Mouse (Mus musculus) gastrocnemius, postnatal 14 days (tissue): ENCODE results near the gene Cacna1a. TPM values are rescaled to one million over a fixed set of nuclear protein-coding genes. Genes with fewer than 3 reads are reported as not detected.

Source experiments
- DNase-seq: peaks from one replicate; pipeline ENCODE4 v3.0.0; 2021; ENCODE audit warnings: mixed read lengths
- intact Hi-C: fragments of 180-260 bp; cut with DNase I; formaldehyde crosslinking; loops from one replicate; pipeline ENCODE4 v1.15.1; 2025; ENCODE audit warnings: low total_unique reads
- total RNA-seq, 2 experiments: library from RNA; stranded (reverse); gene quantifications; 2 replicates each; pipeline ENCODE4 v1.2.3; 2021

The Cacna1a gene
- total RNA-seq, 2 experiments from 2014 or later = 3.1 to 9.2 TPM

GRCm38 (mm10) chr8:84646800-84647199 lies 258.6 kb downstream of the Cacna1a start:
- intact Hi-C loops = no loop called here
- DNase-seq = no peak

GRCm38 (mm10) chr8:84647461-84647901 lies 259.2 kb downstream of the Cacna1a start:
- DNase-seq = no peak
- intact Hi-C loops = no loop called here

- intact Hi-C loops = no loop called here
- no peak for DNase-seq
Measured at GRCm38 (mm10) chr8:84650213-84650612, 262.0 kb downstream of the Cacna1a start.

- intact Hi-C loops = no loop called here
- DNase-seq = no peak
Measured at GRCm38 (mm10) chr8:84653092-84653631, 264.9 kb downstream of the Cacna1a start.

GRCm38 (mm10) chr8:84654597-84654996 lies 266.4 kb downstream of the Cacna1a start:
- intact Hi-C loops = no loop called here

GRCm38 (mm10) chr8:84655336-84656190 lies 267.3 kb downstream of the Cacna1a start:
- no peak for DNase-seq
- intact Hi-C loops = no loop called here

More at GRCm38 (mm10) chr8:84654597-84654996, 266.4 kb downstream of the Cacna1a start:
- DNase-seq = no peak

- DNase-seq = peak; percentile 18
- intact Hi-C loops = no loop called here
Measured at GRCm38 (mm10) chr8:84656191-84656525, 267.9 kb downstream of the Cacna1a start.

- peak; percentile 72 for DNase-seq
- intact Hi-C loops = no loop called here
Measured at GRCm38 (mm10) chr8:84656641-84657126, 268.4 kb downstream of the Cacna1a start.

- intact Hi-C loops = no loop called here
- no peak for DNase-seq
Measured at GRCm38 (mm10) chr8:84657203-84657602, 269.0 kb downstream of the Cacna1a start.

GRCm38 (mm10) chr8:84657680-84658079 lies 269.4 kb downstream of the Cacna1a start:
- intact Hi-C loops = no loop called here

GRCm38 (mm10) chr8:84658951-84659350 lies 270.7 kb downstream of the Cacna1a start:
- DNase-seq = no peak
- intact Hi-C loops = no loop called here

More at GRCm38 (mm10) chr8:84657680-84658079, 269.4 kb downstream of the Cacna1a start:
- no peak for DNase-seq

GRCm38 (mm10) chr8:84659936-84660818 lies 271.9 kb downstream of the Cacna1a start:
- intact Hi-C loops = no loop called here
- DNase-seq = peak; percentile 61

GRCm38 (mm10) chr8:84660819-84661457 lies 272.7 kb downstream of the Cacna1a start:
- peak; percentile 54 for DNase-seq
- intact Hi-C loops = no loop called here

- intact Hi-C loops = no loop called here
Measured at GRCm38 (mm10) chr8:84661458-84661871, 273.2 kb downstream of the Cacna1a start.

GRCm38 (mm10) chr8:84661961-84662571 lies 273.8 kb downstream of the Cacna1a start:
- intact Hi-C loops = no loop called here
- peak; percentile 48 for DNase-seq

More at GRCm38 (mm10) chr8:84661458-84661871, 273.2 kb downstream of the Cacna1a start:
- peak; percentile 92 for DNase-seq

- peak; percentile 91 for DNase-seq
- intact Hi-C loops = no loop called here
Measured at GRCm38 (mm10) chr8:84662581-84663065, 274.4 kb downstream of the Cacna1a start, which contains the start of gene Ier2. TSS of gene Ier2 (minus strand) at chr8:84662852.

GRCm38 (mm10) chr8:84663483-84664327 lies 275.5 kb downstream of the Cacna1a start:
- DNase-seq = peak; percentile 97
- intact Hi-C loops = no loop called here
